Mouse (Mus musculus): ENCODE data around the gene Fxyd6. TPM values are rescaled to one million over a fixed set of nuclear protein-coding genes. Genes with fewer than 3 reads are reported as not detected.

Gene Fxyd6
- polyA plus RNA-seq, 1 experiment from 2014 or later: 766 TPM

GRCm38 (mm10) chr9:45444251-45444798 is 74.3 kb downstream of the Fxyd6 start:
- ATAC-seq: no peak
- 87% methylated on average over 5 of the region's 5 CpGs for WGBS
- no peaks in the 10 kb centered on the region for H3K9me3 ChIP-seq (ENCODE audit: control insufficient read depth, low read length)
- H3K4me2 ChIP-seq (ENCODE audit: low read length): no peak overlapping the region
- no peak overlapping the region for H3K9ac ChIP-seq (ENCODE audit: low read depth, low read length)
- no peaks in the 10 kb centered on the region for H3K27me3 ChIP-seq (replicated peaks; ENCODE audit: control insufficient read depth, insufficient read depth, low read length)
- H3K4me3 ChIP-seq (ENCODE audit: low read length): no peak overlapping the region
- peaks cover 9% of the 10 kb centered on the region for H3K4me1 ChIP-seq (ENCODE audit: control insufficient read depth, insufficient read depth, low read depth, low read length)
- H3K36me3 ChIP-seq (ENCODE audit: control insufficient read depth, insufficient read depth, low read length): no peaks in the 10 kb centered on the region
- no peak overlapping the region for H3K27ac ChIP-seq (ENCODE audit: low read depth, low read length)

Other genes with a start within 250 kb of the Fxyd6 start
- 0.60 and 0.81 TPM in 2 replicates for gene Scn4b, start 231.8 kb upstream of the Fxyd6 start, polyA plus RNA-seq (2015; fragmentation: Nextera tagmentation; extraction: Ambion mirVana)
- gene BC049352, start 188.2 kb upstream of the Fxyd6 start, polyA plus RNA-seq (2015; fragmentation: Nextera tagmentation; extraction: Ambion mirVana): not detected in 2 replicates
- gene Tmprss4, start 166.1 kb upstream of the Fxyd6 start, polyA plus RNA-seq (2015; fragmentation: Nextera tagmentation; extraction: Ambion mirVana): not detected in 2 replicates
- gene Il10ra, start 101.0 kb upstream of the Fxyd6 start, polyA plus RNA-seq (2015; fragmentation: Nextera tagmentation; extraction: Ambion mirVana): 0.70 and 0.94 TPM in 2 replicates
- gene Tmprss13, start 51.1 kb upstream of the Fxyd6 start, polyA plus RNA-seq (2015; fragmentation: Nextera tagmentation; extraction: Ambion mirVana): 0.06 TPM in 1 of 2 replicates, not detected in the other
- gene Fxyd2, start 29.5 kb downstream of the Fxyd6 start, polyA plus RNA-seq (2015; fragmentation: Nextera tagmentation; extraction: Ambion mirVana): 11.7 and 15.7 TPM in 2 replicates
- gene Dscaml1, start 56.4 kb downstream of the Fxyd6 start, polyA plus RNA-seq (2015; fragmentation: Nextera tagmentation; extraction: Ambion mirVana): 10.8 and 17.7 TPM in 2 replicates